Mouse (Mus musculus): ENCODE data around the gene Olfm3.

- no peak for TF ChIP-seq CTCF (conservative IDR thresholded peaks at IDR 0.05; ENCODE audit: insufficient read depth, insufficient read length, low read depth, low read length)
- TF ChIP-seq POLR2A (IDR thresholded peaks at IDR 0.05; ENCODE audit: low read depth, low read length): no peak
Observed at GRCm38 (mm10) chr3:114903924-114904438, at the start of gene Olfm3.

Measured in kidney, adult 2 months (tissue).